Mouse (Mus musculus): Measurements from ENCODE around the gene Rufy2. TPM values are rescaled to one million over a fixed set of nuclear protein-coding genes. Genes with fewer than 3 reads are reported as not detected.

Gene Rufy2
- polyA plus RNA-seq, 1 experiment: 3.0 TPM

DNA sequence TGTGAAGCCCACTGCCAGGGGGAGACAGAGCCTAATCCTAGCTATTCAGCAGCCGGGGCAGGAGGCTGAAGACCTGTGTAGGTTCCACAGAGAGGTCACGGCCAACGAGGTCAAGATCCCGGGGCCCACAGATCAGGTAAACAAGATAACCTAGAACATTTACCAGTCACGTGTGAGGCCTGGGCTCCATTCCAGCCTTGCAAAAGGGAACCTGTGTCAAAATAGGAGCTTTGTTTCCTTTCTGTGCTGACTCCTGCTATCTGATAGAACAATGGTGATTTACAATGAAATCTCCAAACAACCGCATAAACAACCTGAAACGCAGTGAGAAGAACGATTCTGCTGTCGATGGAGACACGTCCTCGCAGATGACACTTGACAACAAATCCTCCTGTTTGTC is 80.4 kb downstream of the Rufy2 start:
- H3K79me2 ChIP-seq (ENCODE audit: control insufficient read depth, insufficient read depth): no peaks in the 10 kb centered on the region
- H3K4me3 ChIP-seq: no peak overlapping the region
- H3K4me2 ChIP-seq (ENCODE audit: low read depth): no peak overlapping the region
- no peak overlapping the region for H3ac ChIP-seq (ENCODE audit: control insufficient read depth, insufficient read length)
- no peaks in the 10 kb centered on the region for H3K36me3 ChIP-seq (ENCODE audit: control insufficient read depth, insufficient read depth)
- peaks cover 33% of the 10 kb centered on the region for H3K27me3 ChIP-seq (ENCODE audit: control insufficient read depth, insufficient read depth, insufficient read length)
- TF ChIP-seq TCF12 (IDR thresholded peaks at IDR 0.05; ENCODE audit: insufficient read depth, poor library complexity, severe bottlenecking) (no peak), REST (IDR thresholded peaks at IDR 0.05; ENCODE audit: insufficient read depth, insufficient read length) (no peak), TCF3 (IDR thresholded peaks at IDR 0.05; ENCODE audit: insufficient read length, low read depth) (no peak), MYOG (IDR thresholded peaks at IDR 0.05; ENCODE audit: control insufficient read depth in 1 of 3, insufficient read depth in 1 of 3, insufficient read length in 2 of 3, low read depth in 2 of 3) (no peak), SRF (IDR thresholded peaks at IDR 0.05; ENCODE audit: control insufficient read depth, insufficient read length, low read depth) (no peak), MYOD1 (IDR thresholded peaks at IDR 0.05; ENCODE audit: control insufficient read depth in 1 of 3, insufficient read length in 2 of 3, low read depth in 2 of 3) (no peak), POLR2AphosphoS2 (IDR thresholded peaks at IDR 0.05; ENCODE audit: insufficient read length, low read depth) (no peak), E2F4 (IDR thresholded peaks at IDR 0.05; ENCODE audit: insufficient read depth) (no peak), MAX (IDR thresholded peaks at IDR 0.05; ENCODE audit: low read depth) (no peak), CEBPB (IDR thresholded peaks at IDR 0.05; ENCODE audit: insufficient read depth, poor library complexity, severe bottlenecking) (no peak), USF1 (IDR thresholded peaks at IDR 0.05; ENCODE audit: low read depth) (no peak), POLR2A (IDR thresholded peaks at IDR 0.05; ENCODE audit: insufficient read length, low read depth) (no peak)

GRCm38 (mm10) chr10:63061266-63061665 is 81.2 kb downstream of the Rufy2 start:
- H3K79me2 ChIP-seq (ENCODE audit: control insufficient read depth, insufficient read depth): no peaks in the 10 kb centered on the region
- H3K27me3 ChIP-seq (ENCODE audit: control insufficient read depth, insufficient read depth, insufficient read length): peaks cover 33% of the 10 kb centered on the region
- H3K4me2 ChIP-seq (ENCODE audit: low read depth): no peak overlapping the region
- no peaks in the 10 kb centered on the region for H3K36me3 ChIP-seq (ENCODE audit: control insufficient read depth, insufficient read depth)
- TF ChIP-seq REST (IDR thresholded peaks at IDR 0.05; ENCODE audit: insufficient read depth, insufficient read length): no peak
- no peak for TF ChIP-seq CEBPB (IDR thresholded peaks at IDR 0.05; ENCODE audit: insufficient read depth, poor library complexity, severe bottlenecking)
- no peak for TF ChIP-seq TCF12 (IDR thresholded peaks at IDR 0.05; ENCODE audit: insufficient read depth, poor library complexity, severe bottlenecking)
- H3ac ChIP-seq (ENCODE audit: control insufficient read depth, insufficient read length): no peak overlapping the region
- H3K4me3 ChIP-seq: no peak overlapping the region

- TF ChIP-seq MYOG (IDR thresholded peaks at IDR 0.05; ENCODE audit: control insufficient read depth in 1 of 3, insufficient read depth in 1 of 3, insufficient read length in 2 of 3, low read depth in 2 of 3): no peak
- TF ChIP-seq TCF12 (IDR thresholded peaks at IDR 0.05; ENCODE audit: insufficient read depth, poor library complexity, severe bottlenecking): no peak
- TF ChIP-seq CEBPB (IDR thresholded peaks at IDR 0.05; ENCODE audit: insufficient read depth, poor library complexity, severe bottlenecking): no peak
- no peak for TF ChIP-seq POLR2AphosphoS2 (IDR thresholded peaks at IDR 0.05; ENCODE audit: insufficient read length, low read depth)
- no peak for TF ChIP-seq E2F4 (IDR thresholded peaks at IDR 0.05; ENCODE audit: insufficient read depth)
- no peak for TF ChIP-seq TCF3 (IDR thresholded peaks at IDR 0.05; ENCODE audit: insufficient read length, low read depth)
- TF ChIP-seq REST (IDR thresholded peaks at IDR 0.05; ENCODE audit: insufficient read depth, insufficient read length): no peak
- TF ChIP-seq USF1 (IDR thresholded peaks at IDR 0.05; ENCODE audit: low read depth): no peak
- no peak for TF ChIP-seq MYOD1 (IDR thresholded peaks at IDR 0.05; ENCODE audit: control insufficient read depth in 1 of 3, insufficient read length in 2 of 3, low read depth in 2 of 3)
- TF ChIP-seq MAX (IDR thresholded peaks at IDR 0.05; ENCODE audit: low read depth): no peak
- TF ChIP-seq SRF (IDR thresholded peaks at IDR 0.05; ENCODE audit: control insufficient read depth, insufficient read length, low read depth): no peak
- no peak for TF ChIP-seq POLR2A (IDR thresholded peaks at IDR 0.05; ENCODE audit: insufficient read length, low read depth)
- Histone ChIP-seq H3K27me3 (ENCODE audit: control insufficient read depth, insufficient read depth, insufficient read length) (peaks cover 33% of the 10 kb centered on the region), H3ac (ENCODE audit: control insufficient read depth, insufficient read length) (no peak overlapping the region), H3K79me2 (ENCODE audit: control insufficient read depth, insufficient read depth) (no peaks in the 10 kb centered on the region), H3K36me3 (ENCODE audit: control insufficient read depth, insufficient read depth) (no peaks in the 10 kb centered on the region), H3K4me2 (ENCODE audit: low read depth) (no peak overlapping the region), H3K4me3 (no peak overlapping the region)
These were observed 82.7 kb downstream of the Rufy2 start for GRCm38 (mm10) chr10:63062696-63063095.

- peaks cover 33% of the 10 kb centered on the region for H3K27me3 ChIP-seq (ENCODE audit: control insufficient read depth, insufficient read depth, insufficient read length)
- no peak for TF ChIP-seq MYOG (IDR thresholded peaks at IDR 0.05; ENCODE audit: control insufficient read depth in 1 of 3, insufficient read depth in 1 of 3, insufficient read length in 2 of 3, low read depth in 2 of 3)
- TF ChIP-seq REST (IDR thresholded peaks at IDR 0.05; ENCODE audit: insufficient read depth, insufficient read length): no peak
- no peak for TF ChIP-seq POLR2AphosphoS2 (IDR thresholded peaks at IDR 0.05; ENCODE audit: insufficient read length, low read depth)
- TF ChIP-seq MYOD1 (IDR thresholded peaks at IDR 0.05; ENCODE audit: control insufficient read depth in 1 of 3, insufficient read length in 2 of 3, low read depth in 2 of 3): no peak
- no peak for TF ChIP-seq TCF12 (IDR thresholded peaks at IDR 0.05; ENCODE audit: insufficient read depth, poor library complexity, severe bottlenecking)
- TF ChIP-seq POLR2A (IDR thresholded peaks at IDR 0.05; ENCODE audit: insufficient read length, low read depth): no peak
- no peak for TF ChIP-seq CEBPB (IDR thresholded peaks at IDR 0.05; ENCODE audit: insufficient read depth, poor library complexity, severe bottlenecking)
- no peak for TF ChIP-seq SRF (IDR thresholded peaks at IDR 0.05; ENCODE audit: control insufficient read depth, insufficient read length, low read depth)
- no peak overlapping the region for H3K4me3 ChIP-seq
- H3K79me2 ChIP-seq (ENCODE audit: control insufficient read depth, insufficient read depth): no peaks in the 10 kb centered on the region
- no peak overlapping the region for H3ac ChIP-seq (ENCODE audit: control insufficient read depth, insufficient read length)
- no peak overlapping the region for H3K4me2 ChIP-seq (ENCODE audit: low read depth)
- H3K36me3 ChIP-seq (ENCODE audit: control insufficient read depth, insufficient read depth): no peaks in the 10 kb centered on the region
These were observed 83.3 kb downstream of the Rufy2 start for GRCm38 (mm10) chr10:63063365-63063764.

GRCm38 (mm10) chr10:63064516-63064915 is 84.5 kb downstream of the Rufy2 start:
- H3ac ChIP-seq (ENCODE audit: control insufficient read depth, insufficient read length): no peak overlapping the region
- peaks cover 33% of the 10 kb centered on the region for H3K27me3 ChIP-seq (ENCODE audit: control insufficient read depth, insufficient read depth, insufficient read length)
- TF ChIP-seq TCF3 (IDR thresholded peaks at IDR 0.05; ENCODE audit: insufficient read length, low read depth): no peak
- TF ChIP-seq POLR2AphosphoS2 (IDR thresholded peaks at IDR 0.05; ENCODE audit: insufficient read length, low read depth): no peak
- TF ChIP-seq CEBPB (IDR thresholded peaks at IDR 0.05; ENCODE audit: insufficient read depth, poor library complexity, severe bottlenecking): no peak
- TF ChIP-seq SRF (IDR thresholded peaks at IDR 0.05; ENCODE audit: control insufficient read depth, insufficient read length, low read depth): no peak
- TF ChIP-seq MYOD1 (IDR thresholded peaks at IDR 0.05; ENCODE audit: control insufficient read depth in 1 of 3, insufficient read length in 2 of 3, low read depth in 2 of 3): no peak
- TF ChIP-seq REST (IDR thresholded peaks at IDR 0.05; ENCODE audit: insufficient read depth, insufficient read length): no peak
- TF ChIP-seq POLR2A (IDR thresholded peaks at IDR 0.05; ENCODE audit: insufficient read length, low read depth): no peak
- no peak for TF ChIP-seq MAX (IDR thresholded peaks at IDR 0.05; ENCODE audit: low read depth)
- TF ChIP-seq TCF12 (IDR thresholded peaks at IDR 0.05; ENCODE audit: insufficient read depth, poor library complexity, severe bottlenecking): no peak
- no peak for TF ChIP-seq USF1 (IDR thresholded peaks at IDR 0.05; ENCODE audit: low read depth)
- TF ChIP-seq E2F4 (IDR thresholded peaks at IDR 0.05; ENCODE audit: insufficient read depth): no peak
- TF ChIP-seq MYOG (IDR thresholded peaks at IDR 0.05; ENCODE audit: control insufficient read depth in 1 of 3, insufficient read depth in 1 of 3, insufficient read length in 2 of 3, low read depth in 2 of 3): no peak
- H3K79me2 ChIP-seq (ENCODE audit: control insufficient read depth, insufficient read depth): no peaks in the 10 kb centered on the region
- no peaks in the 10 kb centered on the region for H3K36me3 ChIP-seq (ENCODE audit: control insufficient read depth, insufficient read depth)
- no peak overlapping the region for H3K4me3 ChIP-seq
- H3K4me2 ChIP-seq (ENCODE audit: low read depth): no peak overlapping the region
